Mouse (Mus musculus) right cerebral cortex, postnatal 36 days (tissue): Measurements from ENCODE around the gene Slc37a4.
"Not testable (repeated sequence)": the region's sequence is repeated elsewhere in the genome, so short reads cannot be mapped to it uniquely, and the experiment has no call there.

Experiments
- DNase-seq, 2 experiments: peaks; one replicate each; pipeline ENCODE4 v3.0.0; 2022; ENCODE audit warnings: low spot score in 2 of 2, mixed read lengths in 1 of 2

The Slc37a4 gene

DNA sequence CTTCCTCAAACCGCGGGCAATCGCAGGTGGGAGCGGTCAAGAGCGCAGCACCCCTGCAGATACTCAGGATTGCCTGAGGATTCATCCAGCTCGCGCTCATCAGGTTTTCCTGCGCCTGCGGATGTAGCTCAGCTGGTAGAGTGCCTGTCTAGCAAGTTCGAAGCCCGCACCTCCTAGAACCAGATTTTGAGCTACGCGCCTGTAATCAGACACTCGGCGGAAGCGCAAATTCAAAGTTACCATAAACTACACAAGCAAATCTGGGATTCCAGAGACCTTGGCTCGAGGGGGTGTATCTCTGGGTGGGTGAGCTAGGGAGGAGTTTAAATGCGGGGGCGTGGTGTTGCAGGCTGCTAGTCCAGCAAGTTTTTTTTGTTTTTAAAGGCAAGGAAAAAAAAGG lies 44.3 kb downstream of the Slc37a4 start, which contains the start of gene Foxr1:
Gene Foxr1 (minus strand): TSS at position 176 of the 400 bp plus-strand sequence.
- DNase-seq: no peak

DNA sequence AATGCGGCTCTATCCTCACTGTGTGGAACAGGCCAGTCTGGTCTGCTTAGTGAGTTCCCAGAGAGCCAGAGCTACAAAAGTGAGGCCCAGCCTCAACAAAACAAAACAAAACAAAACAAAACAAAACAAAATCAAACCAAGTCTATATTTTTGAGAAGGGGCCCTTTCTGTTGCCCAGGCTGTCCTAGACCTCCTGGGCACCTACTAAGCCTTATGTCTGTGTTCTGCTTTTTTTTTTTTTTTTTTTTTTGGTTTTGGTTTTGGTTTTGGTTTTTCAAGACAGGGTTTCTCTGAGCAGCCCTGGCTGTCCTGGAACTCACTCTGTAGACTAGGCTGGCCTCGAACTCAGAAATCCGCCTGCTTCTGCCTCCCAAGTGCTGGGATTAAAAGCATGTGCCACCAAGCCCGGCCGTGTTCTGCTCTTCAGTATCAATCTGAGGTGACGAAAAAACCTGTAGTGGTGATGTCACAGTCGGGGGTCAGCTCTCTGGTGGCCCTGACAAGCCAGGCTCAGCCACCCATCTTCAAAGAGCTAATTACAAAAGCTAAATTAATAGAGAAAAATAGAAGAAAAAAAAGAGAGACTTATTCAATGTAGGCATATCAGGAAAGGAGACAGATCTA lies 47.9 kb downstream of the Slc37a4 start:
- not testable (repeated sequence) for DNase-seq

DNA sequence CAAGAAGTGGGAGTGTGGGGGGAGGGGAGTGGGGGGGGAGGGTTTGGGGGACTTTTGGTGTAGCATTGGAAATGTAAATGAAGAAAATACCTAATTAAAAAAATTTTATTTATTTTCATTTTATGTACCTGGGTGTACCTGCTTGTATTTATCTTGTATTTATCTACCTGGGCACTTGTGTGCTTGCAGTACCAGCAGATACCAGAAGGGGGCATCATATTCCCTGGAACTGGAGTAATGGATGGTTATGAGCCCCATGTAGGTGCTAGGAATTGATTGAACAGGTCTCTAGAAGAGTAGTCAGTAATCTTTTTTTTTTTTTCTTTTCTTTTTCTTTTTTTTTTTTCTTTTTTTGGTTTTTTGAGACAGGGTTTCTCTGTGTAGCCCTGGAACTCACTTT lies 53.7 kb downstream of the Slc37a4 start:
- no peak for DNase-seq
